Comparison of ENCODE assay signal across 11 mouse cellular contexts in genomic region chr4:98622996-98623673, GRCm38 (mm10).
DNase-seq lines count a peak whose midpoint lies in the region; ATAC-seq lines count a peak whose summit lies in the region.
"Had no signal": no experiment of that assay in that cellular context is flagged by ENCODE, and none has a peak within 500 bp of the region (broad histone marks: within the 10 kb centered on the region; RNA-seq: fewer than 3 reads in every experiment).

No protein-coding gene starts in this region.

- H3K4me1 ChIP-seq in kidney, embryonic 15.5 days = no peaks in the 10 kb centered on the region
- peaks cover 3% of the 10 kb centered on the region; the same call in 1 of the 2 replicates for H3K4me1 ChIP-seq in kidney, embryonic 16.5 days (ENCODE audit: insufficient read depth, low read length)
- no peaks in the 10 kb centered on the region for H3K4me1 ChIP-seq in hindbrain, embryonic 15.5 days (replicated peaks)
- no peaks in the 10 kb centered on the region for H3K4me1 ChIP-seq in neural tube, embryonic 14.5 days (ENCODE audit: control insufficient read depth, insufficient read depth, low read length)
- H3K4me1 ChIP-seq: liver, embryonic 12.5 days had no signal

- no peaks in the 10 kb centered on the region for H3K27me3 ChIP-seq in kidney, embryonic 15.5 days
- H3K27me3 ChIP-seq in kidney, embryonic 16.5 days (ENCODE audit: insufficient read depth, low read length) = no peaks in the 10 kb centered on the region
- H3K27me3 ChIP-seq in hindbrain, embryonic 15.5 days = no peaks in the 10 kb centered on the region
- no peaks in the 10 kb centered on the region for H3K27me3 ChIP-seq in neural tube, embryonic 14.5 days (ENCODE audit: control insufficient read depth, insufficient read depth, low read length)
- H3K27me3 ChIP-seq: liver, embryonic 12.5 days had no signal

- peak; percentile 15; the same call in 1 of the 2 replicates for ATAC-seq in kidney, embryonic 15.5 days (replicated peaks; ENCODE audit: low FRiP score)
- ATAC-seq in kidney, embryonic 16.5 days (ENCODE audit: low FRiP score, low TSS enrichment) = no peak
- peak; percentile 55 for ATAC-seq in hindbrain, embryonic 15.5 days (ENCODE audit: low FRiP score, low read depth)
- ATAC-seq in neural tube, embryonic 14.5 days (ENCODE audit: low read depth) = peak; percentile 68; the same call in 1 of the 2 replicates
- ATAC-seq in megakaryocyte progenitor cell, adult 5-6 weeks (replicated peaks; ENCODE audit: poor library complexity) = no peak
- ATAC-seq: liver, embryonic 12.5 days had no signal

- no peaks in the 10 kb centered on the region for H3K9me3 ChIP-seq in kidney, embryonic 15.5 days (replicated peaks)
- H3K9me3 ChIP-seq in kidney, embryonic 16.5 days (ENCODE audit: low read length) = no peaks in the 10 kb centered on the region
- no peaks in the 10 kb centered on the region for H3K9me3 ChIP-seq in hindbrain, embryonic 15.5 days
- no peaks in the 10 kb centered on the region for H3K9me3 ChIP-seq in neural tube, embryonic 14.5 days (ENCODE audit: control insufficient read depth, low read length)
- H3K9me3 ChIP-seq: liver, embryonic 12.5 days had no signal

- H3K27ac ChIP-seq in kidney, embryonic 15.5 days = no peak overlapping the region
- H3K27ac ChIP-seq in kidney, embryonic 16.5 days (ENCODE audit: low read length) = no peak overlapping the region
- H3K27ac ChIP-seq in hindbrain, embryonic 15.5 days (replicated peaks) = no peak overlapping the region
- H3K27ac ChIP-seq in neural tube, embryonic 14.5 days (ENCODE audit: low read depth, low read length) = no peak overlapping the region
- H3K27ac ChIP-seq: liver, embryonic 12.5 days had no signal

- 35% methylated on average over 3 of the region's 3 CpGs for WGBS in kidney, embryonic 15.5 days
- WGBS in kidney, embryonic 16.5 days = 33% methylated on average over 3 of the region's 3 CpGs
- 26% methylated on average over 3 of the region's 3 CpGs for WGBS in hindbrain, embryonic 15.5 days
- WGBS in neural tube, embryonic 14.5 days = 28% methylated on average over 3 of the region's 3 CpGs

- H3K36me3 ChIP-seq in kidney, embryonic 15.5 days = no peaks in the 10 kb centered on the region
- no peaks in the 10 kb centered on the region for H3K36me3 ChIP-seq in kidney, embryonic 16.5 days (ENCODE audit: insufficient read depth, low read length)
- H3K36me3 ChIP-seq in hindbrain, embryonic 15.5 days = no peaks in the 10 kb centered on the region
- H3K36me3 ChIP-seq in neural tube, embryonic 14.5 days (ENCODE audit: control insufficient read depth, insufficient read depth, low read length) = no peaks in the 10 kb centered on the region
- H3K36me3 ChIP-seq: liver, embryonic 12.5 days had no signal

- H3K4me3 ChIP-seq in kidney, embryonic 15.5 days (replicated peaks) = no peak overlapping the region
- H3K4me3 ChIP-seq in kidney, embryonic 16.5 days (ENCODE audit: low read length) = no peak overlapping the region
- no peak overlapping the region for H3K4me3 ChIP-seq in hindbrain, embryonic 15.5 days
- no peak overlapping the region for H3K4me3 ChIP-seq in neural tube, embryonic 14.5 days (ENCODE audit: low read depth, low read length)
- H3K4me3 ChIP-seq: liver, embryonic 12.5 days had no signal

- no peak overlapping the region for H3K4me2 ChIP-seq in kidney, embryonic 15.5 days
- no peak overlapping the region for H3K4me2 ChIP-seq in kidney, embryonic 16.5 days (replicated peaks; ENCODE audit: low read depth, low read length)
- H3K4me2 ChIP-seq in hindbrain, embryonic 15.5 days = no peak overlapping the region
- H3K4me2 ChIP-seq in neural tube, embryonic 14.5 days (ENCODE audit: low read depth, low read length) = no peak overlapping the region
- H3K4me2 ChIP-seq: liver, embryonic 12.5 days had no signal

- DNase-seq in embryo, embryonic 11.5 days (ENCODE audit: low read depth, low spot score) = peak; percentile 7
- DNase-seq in spleen, postnatal 14 days (ENCODE audit: low spot score in 2 of 2) = no peak
- no peak for DNase-seq in adrenal gland, postnatal 10 days
- DNase-seq: heart, adult 18-20 months; right cerebral cortex, postnatal 25 days had no signal

- no peak overlapping the region for H3K9ac ChIP-seq in kidney, embryonic 15.5 days
- H3K9ac ChIP-seq in kidney, embryonic 16.5 days (replicated peaks; ENCODE audit: low read length) = no peak overlapping the region
- H3K9ac ChIP-seq in hindbrain, embryonic 15.5 days = no peak overlapping the region
- H3K9ac ChIP-seq in neural tube, embryonic 14.5 days (replicated peaks; ENCODE audit: low read depth, low read length) = no peak overlapping the region
- H3K9ac ChIP-seq: liver, embryonic 12.5 days had no signal

Comparison
In these comparisons a context has a peak if more than half of its experiments do, and no peak if none do; other contexts are left out.
1. ATAC-seq: peak in kidney, embryonic 15.5 days (single experiment), hindbrain, embryonic 15.5 days (single experiment) and neural tube, embryonic 14.5 days (single experiment); none in kidney, embryonic 16.5 days (single experiment) and megakaryocyte progenitor cell, adult 5-6 weeks (single experiment).